Mouse (Mus musculus) thymus, adult 2 months (tissue): Measurements from ENCODE around the gene Trim50. TPM values are rescaled to one million over a fixed set of nuclear protein-coding genes. Genes with fewer than 3 reads are reported as not detected.

Source experiments
- DNase-seq: peaks from one replicate; pipeline ENCODE4 v3.0.0; 2021
- H3K27ac ChIP-seq: fragments of 200-500 bp; 2 replicates; pipeline ENCODE4 v1.5.1; 2012; ENCODE audit warnings: low read length, control low read depth; ENCODE audit not compliant: control insufficient read depth, insufficient read depth
- H3K27me3 ChIP-seq: fragments of 200-500 bp; 2 replicates; pipeline ENCODE4 v1.6.1; 2012; ENCODE audit warnings: mild to moderate bottlenecking, low read length, moderate library complexity, mixed read lengths; ENCODE audit not compliant: control insufficient read depth, insufficient read depth
- H3K36me3 ChIP-seq: fragments of 200-500 bp; 2 replicates; pipeline ENCODE4 v1.6.1; 2012; ENCODE audit warnings: mild to moderate bottlenecking, low read length, moderate library complexity; ENCODE audit not compliant: control insufficient read depth, insufficient read depth
- H3K4me1 ChIP-seq: fragments of 200-500 bp; replicated peaks from 2 replicates; pipeline ENCODE4 v1.6.1; 2012; ENCODE audit warnings: low read length; ENCODE audit not compliant: control insufficient read depth, insufficient read depth
- H3K4me3 ChIP-seq: fragments of 200-500 bp; 2 replicates; pipeline ENCODE4 v1.5.1; 2012; ENCODE audit warnings: mild to moderate bottlenecking, low read length, control low read depth, moderate library complexity; ENCODE audit not compliant: control insufficient read depth, insufficient read depth
- CTCF ChIP-seq: fragments of 200-500 bp; IDR thresholded peaks from 2 replicates; pipeline ENCODE4 v1.5.1; 2012; ENCODE audit warnings: mild to moderate bottlenecking, control low read depth, low read length, moderate library complexity, borderline replicate concordance; ENCODE audit not compliant: control insufficient read depth, poor library complexity, insufficient read depth; ENCODE audit errors: extremely low read depth
- POLR2A ChIP-seq: fragments of 200-500 bp; IDR thresholded peaks from 2 replicates; pipeline ENCODE4 v1.6.1; 2012; ENCODE audit warnings: mild to moderate bottlenecking, low read length, control low read depth, moderate library complexity; ENCODE audit not compliant: control insufficient read depth, poor library complexity, insufficient read depth; ENCODE audit errors: extremely low read depth
- WGBS: fragments of 180-500 bp; shearing (Covaris S2); methylation state at CpG from one replicate; pipeline ENCODE4 v1.1.7; 2018; 5-methylcytosine and 5-hydroxymethylcytosine counted together
- polyA plus RNA-seq: library from polyadenylated mRNA; depleted of rRNA; stranded (reverse); fragments of >200 nt; gene quantifications from 2 replicates; pipeline ENCODE4 v1.2.3, GENCODE M21; 2012; rRNA removed

Gene Trim50
- not detected in 2 replicates for polyA plus RNA-seq

GRCm38 (mm10) chr5:135352995-135353394 lies at the start of gene Trim50:
Gene Trim50, plus strand, starts transcription at chr5:135353295.
- WGBS = 81% methylated on average over 9 of the region's 9 CpGs
- H3K27ac ChIP-seq = no peak within 1 kb of the TSS

GRCm38 (mm10) chr5:135306321-135306965 lies 46.7 kb upstream of the Trim50 start:
- 56% methylated on average over 10 of the region's 10 CpGs for WGBS
- DNase-seq = no peak
- H3K4me3 ChIP-seq = no peak overlapping the region
- no peaks in the 10 kb centered on the region for H3K27me3 ChIP-seq
- no peak overlapping the region for H3K27ac ChIP-seq
- H3K4me1 ChIP-seq = no peaks in the 10 kb centered on the region
- no peaks in the 10 kb centered on the region for H3K36me3 ChIP-seq
- no peak for TF ChIP-seq CTCF
- no peak for TF ChIP-seq POLR2A

More at GRCm38 (mm10) chr5:135352995-135353394, at the start of gene Trim50:
- Histone ChIP-seq H3K27me3 (no peaks in the 10 kb centered on the region), H3K36me3 (no peaks in the 10 kb centered on the region), H3K4me3 (no peak within 1 kb of the TSS), H3K4me1 (no peaks in the 10 kb centered on the region)
- TF ChIP-seq POLR2A (no peak), CTCF (no peak)
- no peak for DNase-seq

- Histone ChIP-seq H3K36me3 (no peaks in the 10 kb centered on the region), H3K27ac (no peak overlapping the region), H3K4me1 (no peaks in the 10 kb centered on the region), H3K4me3 (no peak overlapping the region), H3K27me3 (no peaks in the 10 kb centered on the region)
- DNase-seq = no peak
- WGBS = 67% methylated on average over 3 of the region's 3 CpGs
- TF ChIP-seq POLR2A (no peak), CTCF (no peak)
These were observed 36.9 kb upstream of the Trim50 start for GRCm38 (mm10) chr5:135316177-135316576.

GRCm38 (mm10) chr5:135319856-135320255 lies 33.2 kb upstream of the Trim50 start:
- H3K27me3 ChIP-seq = no peaks in the 10 kb centered on the region
- no peak overlapping the region for H3K4me3 ChIP-seq
- 84% methylated on average over 2 of the region's 2 CpGs for WGBS
- no peak for TF ChIP-seq POLR2A
- TF ChIP-seq CTCF = no peak
- no peak for DNase-seq
- H3K4me1 ChIP-seq = no peaks in the 10 kb centered on the region
- H3K27ac ChIP-seq = no peak overlapping the region
- no peaks in the 10 kb centered on the region for H3K36me3 ChIP-seq

- WGBS = 91% methylated on average over 1 of the region's 1 CpGs
- H3K27ac ChIP-seq = no peak overlapping the region
- DNase-seq = no peak
- H3K36me3 ChIP-seq = no peaks in the 10 kb centered on the region
- TF ChIP-seq CTCF (no peak), POLR2A (no peak)
- no peaks in the 10 kb centered on the region for H3K4me1 ChIP-seq
- H3K27me3 ChIP-seq = no peaks in the 10 kb centered on the region
- no peak overlapping the region for H3K4me3 ChIP-seq
These were observed 30.9 kb upstream of the Trim50 start for GRCm38 (mm10) chr5:135322197-135322596.

- H3K27ac ChIP-seq = no peak overlapping the region
- H3K4me1 ChIP-seq = no peaks in the 10 kb centered on the region
- H3K4me3 ChIP-seq = no peak overlapping the region
- H3K27me3 ChIP-seq = no peaks in the 10 kb centered on the region
- WGBS = 69% methylated on average over 3 of the region's 3 CpGs
- no peak for DNase-seq
- H3K36me3 ChIP-seq = no peaks in the 10 kb centered on the region
- TF ChIP-seq CTCF = no peak
- TF ChIP-seq POLR2A = no peak
These were observed 26.9 kb upstream of the Trim50 start for GRCm38 (mm10) chr5:135326121-135326659.
